Mouse (Mus musculus) yolk sac, embryonic 10.5 days (tissue): ENCODE results near the gene Olfr374.

Experiments
- DNase-seq: peaks from one replicate; pipeline ENCODE4 v3.0.0-alpha.2; 2017; ENCODE audit warnings: low spot score

Olfr374 gene

GRCm38 (mm10) chr8:72135446-72136301 lies 28.8 kb downstream of the Olfr374 start:
- peak; percentile 83 for DNase-seq

- DNase-seq: peak; percentile 73
These were observed 29.6 kb downstream of the Olfr374 start for GRCm38 (mm10) chr8:72136302-72136978.

GRCm38 (mm10) chr8:72137431-72137830 lies 30.6 kb downstream of the Olfr374 start:
- DNase-seq: no peak

- no peak for DNase-seq
These were observed 31.6 kb downstream of the Olfr374 start for GRCm38 (mm10) chr8:72138456-72138855.

- no peak for DNase-seq
These were observed 36.5 kb downstream of the Olfr374 start for GRCm38 (mm10) chr8:72143256-72143824.

- no peak for DNase-seq
These were observed 37.6 kb downstream of the Olfr374 start for GRCm38 (mm10) chr8:72144345-72144975.

GRCm38 (mm10) chr8:72145511-72145910 lies 38.7 kb downstream of the Olfr374 start:
- DNase-seq: no peak

GRCm38 (mm10) chr8:72146056-72146455 lies 39.2 kb downstream of the Olfr374 start:
- peak; percentile 57 for DNase-seq

GRCm38 (mm10) chr8:72146556-72146955 lies 39.7 kb downstream of the Olfr374 start:
- DNase-seq: no peak

GRCm38 (mm10) chr8:72147266-72147665 lies 40.4 kb downstream of the Olfr374 start:
- no peak for DNase-seq

- DNase-seq: no peak
These were observed 42.2 kb downstream of the Olfr374 start for GRCm38 (mm10) chr8:72149056-72149455.

GRCm38 (mm10) chr8:72151418-72152078 lies 44.7 kb downstream of the Olfr374 start:
- no peak for DNase-seq

- no peak for DNase-seq
These were observed 46.5 kb downstream of the Olfr374 start for GRCm38 (mm10) chr8:72153382-72153781.

GRCm38 (mm10) chr8:72158096-72158495 lies 51.3 kb downstream of the Olfr374 start:
- no peak for DNase-seq

GRCm38 (mm10) chr8:72158726-72159125 lies 51.9 kb downstream of the Olfr374 start:
- DNase-seq: no peak

- no peak for DNase-seq
These were observed 53.2 kb downstream of the Olfr374 start for GRCm38 (mm10) chr8:72160007-72160406.

- DNase-seq: peak; percentile 100
These were observed 54.2 kb downstream of the Olfr374 start, which contains the start of gene Rab8a for GRCm38 (mm10) chr8:72160707-72161697. TSS of gene Rab8a (plus strand) at chr8:72161200.

- DNase-seq: no peak
These were observed 56.0 kb downstream of the Olfr374 start for GRCm38 (mm10) chr8:72162821-72163220.
